19 mouse cellular contexts compared by ENCODE assay signal in genomic region chr1:192181696-192182257, GRCm38 (mm10). TPM values are rescaled to one million over a fixed set of nuclear protein-coding genes. Genes with fewer than 3 reads are reported as not detected.
"Had no signal": no experiment of that assay in that cellular context is flagged by ENCODE, and none has a peak within 500 bp of the region (broad histone marks: within the 10 kb centered on the region; RNA-seq: fewer than 3 reads in every experiment).

No protein-coding gene starts in this region.

- H3K4me3 ChIP-seq: liver, embryonic 15.5 days; lung, embryonic 15.5 days; megakaryocyte, embryonic 14.5 days; midbrain, embryonic 13.5 days; midbrain, embryonic 15.5 days; neural tube, embryonic 12.5 days had no signal

- H3K4me2 ChIP-seq: liver, embryonic 15.5 days; lung, embryonic 15.5 days; midbrain, embryonic 11.5 days; midbrain, embryonic 13.5 days; midbrain, embryonic 15.5 days; neural tube, embryonic 12.5 days had no signal

- ATAC-seq: midbrain, embryonic 13.5 days; midbrain, embryonic 15.5 days had no signal

- H3K9ac ChIP-seq: liver, embryonic 15.5 days; lung, embryonic 15.5 days; midbrain, embryonic 13.5 days; midbrain, embryonic 15.5 days; neural tube, embryonic 12.5 days had no signal

- H3K4me1 ChIP-seq: liver, embryonic 15.5 days; lung, embryonic 15.5 days; megakaryocyte, embryonic 14.5 days; midbrain, embryonic 13.5 days; midbrain, embryonic 15.5 days; neural tube, embryonic 12.5 days had no signal

- H3K9me3 ChIP-seq: liver, embryonic 15.5 days; lung, embryonic 15.5 days; midbrain, embryonic 13.5 days; midbrain, embryonic 15.5 days; neural tube, embryonic 12.5 days had no signal

- H3K36me3 ChIP-seq: liver, embryonic 15.5 days; lung, embryonic 15.5 days; midbrain, embryonic 13.5 days; midbrain, embryonic 15.5 days; neural tube, embryonic 12.5 days had no signal

- H3K27me3 ChIP-seq: lung, embryonic 15.5 days; midbrain, embryonic 13.5 days; midbrain, embryonic 15.5 days; neural tube, embryonic 12.5 days had no signal

- H3K27ac ChIP-seq: liver, embryonic 15.5 days; lung, embryonic 15.5 days; macrophage; midbrain, embryonic 13.5 days; midbrain, embryonic 15.5 days; neural tube, embryonic 12.5 days had no signal

- DNase-seq: lung, adult 2 months; lung, postnatal 10 days; lung, postnatal 36 days; right cerebral cortex, postnatal 14 days; spleen, adult 18-20 months; thymus, adult 18-20 months; thymus, postnatal 14 days; thymus, postnatal 36 days had no signal

RNA-seq across cellular contexts. Expression of gene Kcnh1, which starts 8.8 kb away (rescaled TPM):
- total RNA-seq: megakaryocyte progenitor cell, adult 5-6 weeks; monocyte, adult 5-6 weeks; neutrophil, adult 5-6 weeks had no signal
- polyA plus RNA-seq: liver, embryonic 15.5 days; macrophage had no signal
